Mouse (Mus musculus): ENCODE data around the gene Chn2.

DNA sequence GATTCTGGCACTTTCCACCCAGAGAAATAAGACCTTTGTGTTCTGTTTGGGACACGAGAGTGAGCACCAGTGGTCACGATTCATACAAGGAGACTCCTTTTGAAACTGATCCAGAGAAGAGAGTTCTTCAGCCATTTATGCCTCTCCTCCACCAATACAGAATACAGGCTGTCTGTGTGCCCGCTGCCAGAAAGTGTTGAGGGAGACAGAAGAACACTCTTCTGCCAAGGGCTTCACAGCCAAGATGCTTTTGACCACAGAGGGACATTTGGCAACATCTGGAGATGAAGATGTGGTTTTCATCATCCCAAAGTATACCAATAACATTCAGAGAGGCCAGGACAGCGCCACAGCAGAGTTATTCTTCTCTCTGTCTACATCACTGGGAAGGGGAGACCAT, 237.9 kb downstream of the Chn2 start:
- TF ChIP-seq CTCF (IDR thresholded peaks at IDR 0.05; ENCODE audit: borderline replicate concordance, insufficient read depth, low read depth, low read length) (no peak), POLR2A (IDR thresholded peaks at IDR 0.05; ENCODE audit: borderline replicate concordance, insufficient read depth, low read length) (no peak)

All from cerebellum, adult 2 months (tissue).